Mouse (Mus musculus) left cerebral cortex, postnatal 14 days (tissue): ENCODE measurements around the gene Lrrc18. TPM values are rescaled to one million over a fixed set of nuclear protein-coding genes. Genes with fewer than 3 reads are reported as not detected.
A peak's percentile ranks its signal among the peaks of the same experiment; 100 is the strongest.

Experiments
- DNase-seq, 2 experiments: peaks; one replicate each; pipeline ENCODE4 v3.0.0; 2021 to 2022; ENCODE audit warnings: low spot score in 2 of 2, mixed read lengths in 1 of 2
- intact Hi-C: fragments of 180-260 bp; cut with DNase I; formaldehyde crosslinking; loops from one replicate; pipeline ENCODE4 v1.15.1; 2025
- total RNA-seq, 2 experiments: library from RNA; stranded (reverse); gene quantifications; 2 replicates each; pipeline ENCODE4 v1.2.3; 2021

Gene Lrrc18
- total RNA-seq, 2 experiments from 2014 or later: 0.33 to 0.36 TPM

DNA sequence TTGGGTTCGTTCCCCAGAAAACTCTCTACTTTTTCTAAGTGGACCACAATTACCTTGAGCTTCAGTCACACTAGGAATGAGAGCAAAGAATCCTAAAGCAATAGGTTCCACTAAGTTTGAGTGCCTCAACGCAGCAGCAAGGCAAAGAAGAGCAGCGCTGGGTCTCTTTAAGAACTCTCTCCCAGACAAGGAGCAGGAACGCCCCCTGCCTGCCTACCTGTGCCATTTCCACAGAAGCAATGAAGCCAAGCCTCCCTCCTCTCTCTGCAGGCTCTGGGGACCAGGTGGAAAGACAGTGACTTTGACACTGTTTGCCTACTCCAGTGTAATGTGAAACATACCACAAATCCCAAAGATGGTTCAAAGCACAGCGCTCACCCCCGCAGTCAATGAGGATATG is 42.2 kb downstream of the Lrrc18 start:
- intact Hi-C loops: loop anchor here (10.0 kb wide), 1 partner anchor 439 kb away; the partner anchor contains the start of gene Prrxl1
- DNase-seq: peak; percentile 8 to 32

DNA sequence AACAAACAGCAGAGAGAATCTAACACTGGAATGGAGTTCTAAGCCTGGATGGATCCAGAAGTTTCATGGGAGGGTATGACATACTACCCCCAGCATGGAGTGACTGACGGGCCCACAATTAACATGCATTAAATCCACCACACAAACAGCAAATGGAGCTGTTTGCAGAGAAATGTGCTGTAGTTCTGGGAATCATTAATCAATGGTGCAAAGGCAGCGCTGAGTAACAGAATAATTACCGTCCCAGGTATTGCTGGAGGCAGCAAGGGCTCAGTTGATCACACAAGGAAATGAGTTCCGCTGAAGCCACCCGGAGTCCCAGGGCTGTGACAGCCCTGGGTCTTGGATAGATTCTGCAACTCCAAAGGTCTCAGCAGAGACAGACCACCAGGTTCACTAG is 44.2 kb downstream of the Lrrc18 start:
- intact Hi-C loops: loop anchor here (10.0 kb wide), 1 partner anchor 441 kb away; the partner anchor contains the start of gene Prrxl1
- DNase-seq: no peak

DNA sequence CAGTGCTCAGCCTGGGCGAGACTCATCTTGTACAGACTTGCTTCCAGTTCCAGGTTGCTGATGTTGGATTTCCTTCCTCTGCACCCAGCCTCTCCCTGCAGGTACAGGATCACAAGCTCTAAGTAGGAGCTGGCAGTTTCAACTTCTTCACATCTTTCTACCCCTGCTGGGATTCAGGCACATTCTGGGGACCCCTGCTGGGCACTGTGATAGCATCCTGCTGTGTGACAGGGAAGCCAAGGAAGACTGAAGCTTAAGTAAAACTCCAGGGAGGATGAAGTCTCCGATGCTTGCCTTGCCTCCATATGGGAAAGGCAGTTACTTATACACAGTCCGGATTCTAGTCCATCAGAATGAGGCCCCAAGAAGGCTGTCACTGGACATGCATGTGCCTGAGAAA is 45.6 kb downstream of the Lrrc18 start:
- no peak for DNase-seq
- intact Hi-C loops: loop anchor here (10.0 kb wide), 1 partner anchor 442 kb away; the partner anchor contains the start of gene Prrxl1

DNA sequence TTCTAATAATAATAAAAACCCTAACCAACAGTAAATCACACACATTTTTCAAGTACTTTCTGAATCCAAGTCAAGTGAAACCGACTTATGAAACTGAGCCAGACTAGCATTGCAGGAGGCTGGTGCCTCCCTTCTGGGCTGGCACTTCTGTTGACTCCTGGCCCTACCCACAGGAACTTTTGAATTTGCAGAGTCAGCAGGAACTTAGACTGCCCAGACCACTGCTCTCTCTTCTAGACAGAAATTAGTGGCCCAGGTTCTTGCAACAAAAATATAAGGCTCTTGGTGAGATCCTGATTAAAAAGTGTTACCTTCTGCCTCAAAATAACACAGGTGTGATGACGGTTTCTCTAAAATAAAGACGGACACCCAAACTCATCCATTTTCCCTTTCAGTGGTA is 54.0 kb downstream of the Lrrc18 start:
- intact Hi-C loops: no loop called here

DNA sequence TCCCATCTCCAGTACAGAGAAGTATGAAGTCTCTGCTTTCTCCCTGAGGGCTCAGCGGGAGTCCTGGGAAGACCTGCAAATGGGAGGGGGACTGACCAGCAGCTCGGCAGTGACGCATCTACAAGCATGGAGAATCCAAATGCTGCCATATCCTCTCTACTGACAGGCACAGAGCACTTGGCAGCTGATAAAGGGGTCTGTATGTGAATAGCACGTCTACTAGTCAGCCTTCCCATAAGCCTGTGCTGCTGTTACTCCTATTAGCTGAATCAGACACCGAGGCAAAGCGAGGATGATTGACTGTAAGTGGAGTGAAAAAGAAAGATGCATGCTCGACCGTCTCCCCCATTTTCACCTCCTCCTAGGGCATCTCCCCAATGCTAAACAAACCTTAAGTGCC is 62.3 kb downstream of the Lrrc18 start:
- DNase-seq: no peak
- intact Hi-C loops: no loop called here

More for the DNA sequence above, 54.0 kb downstream of the Lrrc18 start:
- no peak for DNase-seq

DNA sequence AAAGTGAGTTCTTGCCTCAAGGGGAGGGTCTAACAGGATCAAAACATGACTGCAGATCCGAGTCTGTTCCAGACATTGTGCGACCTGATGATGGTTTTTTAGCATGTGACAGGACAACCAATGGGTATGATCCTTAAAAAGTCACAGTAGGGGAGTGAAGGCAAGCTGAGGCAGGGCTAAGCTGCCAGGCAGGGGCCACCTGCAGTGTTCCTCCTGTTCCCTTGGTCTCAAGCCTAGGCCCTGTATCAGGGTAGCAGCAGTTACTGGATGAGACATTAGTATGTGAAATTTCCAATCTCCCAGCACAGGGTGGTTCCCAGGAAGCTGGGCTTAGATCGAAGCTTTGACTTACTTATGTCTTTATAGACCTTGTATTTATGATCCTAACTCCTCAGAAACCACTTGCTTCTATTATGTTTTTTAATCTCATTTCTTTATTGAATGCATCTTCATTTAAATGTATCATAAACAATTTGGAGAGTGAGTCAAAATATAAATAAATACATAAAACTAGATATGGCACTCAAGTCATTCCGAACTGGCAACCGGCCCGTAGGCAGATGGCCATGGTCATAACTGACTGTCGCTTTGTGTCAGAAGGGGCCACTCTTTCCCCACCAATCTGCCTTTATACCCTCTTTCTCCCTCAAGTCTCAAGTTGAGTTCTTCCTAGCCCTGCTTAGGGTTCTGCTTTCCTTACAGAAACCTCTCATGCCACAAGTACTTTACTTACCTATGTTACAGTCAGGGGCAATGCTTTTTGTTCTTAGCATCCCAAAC is 67.9 kb downstream of the Lrrc18 start:
- intact Hi-C loops: no loop called here
- no peak for DNase-seq

DNA sequence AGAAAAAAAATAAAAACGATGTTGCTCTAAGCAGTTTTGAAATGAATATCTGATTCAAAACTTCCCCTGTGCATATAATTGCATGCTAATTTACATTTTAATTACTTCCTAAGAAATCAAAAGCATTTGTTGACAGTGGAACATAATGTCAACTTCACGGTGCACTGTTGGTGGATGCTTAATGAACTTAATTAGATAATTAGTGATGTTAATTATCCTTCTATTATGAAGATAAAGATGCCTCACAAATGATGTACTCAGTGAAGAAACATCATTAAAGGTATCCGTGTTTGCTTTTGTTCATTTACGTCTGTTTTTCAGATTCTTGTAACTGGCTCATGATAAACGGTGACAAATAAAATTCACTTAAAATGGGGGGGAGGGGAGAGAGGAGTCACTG is 71.8 kb downstream of the Lrrc18 start:
- intact Hi-C loops: no loop called here

More for the DNA sequence above, 71.8 kb downstream of the Lrrc18 start:
- no peak for DNase-seq

Other genes starting within 250 kb of the Lrrc18 start
- under 1 TPM; 0.36 to 0.72 TPM for gene Tmem273, start 205.4 kb upstream of the Lrrc18 start, total RNA-seq
- not detected for gene Fam170b, start 157.4 kb upstream of the Lrrc18 start, total RNA-seq
- 1 to 10 TPM; 4.3 to 5.2 TPM for gene Vstm4, start 134.6 kb upstream of the Lrrc18 start, total RNA-seq
- 1 to 10 TPM; 1.9 to 3.1 TPM for gene Wdfy4, start 194.1 kb downstream of the Lrrc18 start, total RNA-seq
- 10 to 100 TPM in 1 of 2 experiments, 1 to 10 TPM in 1; 8.8 to 11.4 TPM for gene Arhgap22, start 222.6 kb downstream of the Lrrc18 start, total RNA-seq